Mouse (Mus musculus) stomach, postnatal 0 days (tissue): ENCODE results near the gene B4gat1. TPM values are rescaled to one million over a fixed set of nuclear protein-coding genes. Genes with fewer than 3 reads are reported as not detected.

Experiments
- ATAC-seq: fragments of 200-750 bp; cut with Nextera tagmentation; 2 replicates; pipeline ENCODE4 v1.8.0; 2017; ENCODE audit not compliant: low FRiP score, low TSS enrichment
- DNase-seq: peaks from one replicate; pipeline ENCODE4 v3.0.0-alpha.2; 2016; ENCODE audit warnings: low spot score
- H3K27ac ChIP-seq: fragments of 300-500 bp; sonication (generic); replicated peaks from 2 replicates; pipeline ENCODE4 v1.5.1; 2014; ENCODE audit warnings: mild to moderate bottlenecking, control low read depth
- H3K27me3 ChIP-seq: fragments of 300-500 bp; sonication (generic); 2 replicates; pipeline ENCODE4 v1.6.1; 2014; ENCODE audit warnings: low read length; ENCODE audit not compliant: control insufficient read depth, insufficient read depth
- H3K36me3 ChIP-seq: fragments of 300-500 bp; sonication (generic); 2 replicates; pipeline ENCODE4 v1.6.1; 2014; ENCODE audit warnings: low read length, mixed read lengths; ENCODE audit not compliant: control insufficient read depth, insufficient read depth
- H3K4me1 ChIP-seq: fragments of 300-500 bp; sonication (generic); replicated peaks from 2 replicates; pipeline ENCODE4 v1.6.1; 2014; ENCODE audit warnings: antibody characterized with exemption; ENCODE audit not compliant: control insufficient read depth, insufficient read depth
- H3K4me2 ChIP-seq: fragments of 300-500 bp; sonication (generic); replicated peaks from 2 replicates; pipeline ENCODE4 v1.6.1; 2014; ENCODE audit warnings: low read depth, mild to moderate bottlenecking, control low read depth, moderate library complexity
- H3K4me3 ChIP-seq: fragments of 300-500 bp; sonication (generic); 2 replicates; pipeline ENCODE4 v1.5.1; 2014; ENCODE audit warnings: low read depth, low read length, control low read depth
- H3K9ac ChIP-seq: fragments of 300-500 bp; sonication (generic); 2 replicates; pipeline ENCODE4 v1.6.1; 2014; ENCODE audit warnings: mild to moderate bottlenecking, low read length, control low read depth, mixed read lengths
- H3K9me3 ChIP-seq: fragments of 300-500 bp; sonication (generic); 2 replicates; pipeline ENCODE4 v1.6.1; 2016; ENCODE audit warnings: low read length; ENCODE audit not compliant: control insufficient read depth
- CTCF ChIP-seq: IDR thresholded peaks from 2 replicates; pipeline ENCODE4 v1.5.1; 2016; ENCODE audit warnings: antibody characterized with exemption, low read depth, mild to moderate bottlenecking, moderate library complexity
- EP300 ChIP-seq: optimal IDR thresholded peaks from 2 replicates; pipeline ENCODE3; 2016; ENCODE audit warnings: antibody characterized with exemption
- WGBS: fragments of 180-500 bp; shearing (Covaris S2); extraction: QIAGEN DNeasy Blood & Tissue Kit; methylation state at CpG from one replicate; pipeline ENCODE4 v1.1.7; 2014; 5-methylcytosine and 5-hydroxymethylcytosine counted together
- polyA plus RNA-seq: library from polyadenylated mRNA; unstranded; fragments of >200 nt; fragmentation: Nextera tagmentation; extraction: Ambion mirVana; gene quantifications from 2 replicates; pipeline ENCODE4 v1.2.1, GENCODE M21; 2015

Gene B4gat1
- polyA plus RNA-seq, 1 experiment from 2014 or later, result 22.3 TPM

GRCm38 (mm10) chr19:5048138-5049056 is 9.8 kb downstream of the B4gat1 start:
- H3K9ac ChIP-seq, result no peak overlapping the region
- peaks cover 6% of the 10 kb centered on the region for H3K36me3 ChIP-seq
- H3K9me3 ChIP-seq, result no peaks in the 10 kb centered on the region
- H3K4me3 ChIP-seq, result no peak overlapping the region
- WGBS, result 76% methylated on average over 14 of the region's 14 CpGs
- no peak for TF ChIP-seq EP300
- peak; percentile 23; the same call in 1 of the 2 replicates for TF ChIP-seq CTCF
- DNase-seq (no peak), ATAC-seq (no peak)
- no peak overlapping the region for H3K27ac ChIP-seq
- H3K27me3 ChIP-seq, result no peaks in the 10 kb centered on the region
- H3K4me2 ChIP-seq, result no peak overlapping the region
- no peaks in the 10 kb centered on the region; the same call in 1 of the 2 replicates for H3K4me1 ChIP-seq

- peaks cover 6% of the 10 kb centered on the region for H3K36me3 ChIP-seq
- no peaks in the 10 kb centered on the region for H3K27me3 ChIP-seq
- no peak for TF ChIP-seq CTCF
- no peak for TF ChIP-seq EP300
- H3K9me3 ChIP-seq, result no peaks in the 10 kb centered on the region
- WGBS, result 79% methylated on average over 6 of the region's 6 CpGs
- H3K4me2 ChIP-seq, result no peak overlapping the region
- ATAC-seq (no peak), DNase-seq (no peak)
- H3K4me3 ChIP-seq, result no peak overlapping the region
- H3K27ac ChIP-seq, result no peak overlapping the region; the same call in 1 of the 2 replicates
- H3K9ac ChIP-seq, result no peak overlapping the region
- H3K4me1 ChIP-seq, result no peaks in the 10 kb centered on the region; the same call in 1 of the 2 replicates
These were observed 10.7 kb downstream of the B4gat1 start for GRCm38 (mm10) chr19:5049325-5049724.

DNA sequence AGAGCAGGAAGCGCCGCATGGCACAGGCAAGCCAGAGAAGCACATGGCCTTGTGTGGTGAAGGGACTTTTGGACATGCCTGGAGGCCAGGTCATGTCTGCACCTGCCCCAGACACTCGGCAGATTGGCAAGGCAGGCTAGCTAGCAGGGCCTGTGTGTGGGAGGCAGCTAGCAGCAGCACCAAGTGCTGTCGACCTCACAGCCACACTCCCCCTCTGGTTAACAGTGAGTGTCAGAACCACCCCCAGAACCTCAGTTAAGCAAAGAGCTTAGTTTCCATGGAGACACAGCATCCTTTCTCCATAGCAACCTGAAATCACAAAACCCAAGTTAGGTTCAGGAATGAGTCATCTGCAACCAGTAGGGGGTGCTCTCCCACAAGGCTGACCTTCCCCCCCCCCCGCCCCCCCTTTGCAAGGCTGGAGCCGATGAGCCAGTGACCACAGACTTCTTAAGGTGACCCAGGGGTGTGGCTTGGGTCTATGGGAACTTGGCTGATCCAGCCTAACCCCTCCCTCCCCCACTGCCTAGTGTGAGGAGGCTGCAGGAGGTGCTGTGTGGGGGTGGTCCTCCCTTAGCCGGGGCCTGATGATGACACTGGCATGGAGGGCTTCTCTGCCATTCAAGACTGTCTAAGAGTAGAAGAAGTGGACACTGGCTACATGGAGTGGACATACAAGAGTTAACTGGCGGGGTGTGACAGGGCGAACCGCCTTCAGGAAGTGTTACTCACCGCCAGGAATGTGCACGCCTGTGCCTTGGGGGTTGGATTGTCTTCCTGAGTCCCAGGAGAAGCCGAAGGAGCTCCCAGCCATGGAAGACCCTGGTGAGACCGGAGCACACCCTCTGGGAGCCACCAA is 11.7 kb downstream of the B4gat1 start, which contains the start of gene Rin1:
TSS of gene Rin1 (plus strand) at position 435 of the 859 bp plus-strand sequence.
- Histone ChIP-seq H3K4me3 (peak within 1 kb of the TSS; percentile 35), H3K4me1 (no peaks in the 10 kb centered on the region; the same call in 1 of the 2 replicates), H3K27me3 (no peaks in the 10 kb centered on the region), H3K9ac (peak within 1 kb of the TSS; percentile 49), H3K36me3 (peaks cover 6% of the 10 kb centered on the region), H3K27ac (peak within 1 kb of the TSS; percentile 65), H3K4me2 (peak within 1 kb of the TSS; percentile 63), H3K9me3 (no peaks in the 10 kb centered on the region)
- ATAC-seq (peak; percentile 78), DNase-seq (peak; percentile 85)
- WGBS, result 18% methylated on average over 14 of the region's 14 CpGs
- TF ChIP-seq EP300, result no peak
- TF ChIP-seq CTCF, result peak; percentile 74

- ATAC-seq (peak; percentile 33), DNase-seq (peak; percentile 61)
- Histone ChIP-seq H3K36me3 (peaks cover 6% of the 10 kb centered on the region), H3K4me2 (peak overlapping the region; percentile 63), H3K27me3 (no peaks in the 10 kb centered on the region), H3K4me1 (no peaks in the 10 kb centered on the region; the same call in 1 of the 2 replicates), H3K4me3 (peak overlapping the region; percentile 35), H3K9ac (peak overlapping the region; percentile 49), H3K9me3 (no peaks in the 10 kb centered on the region), H3K27ac (peak overlapping the region; percentile 65)
- no peak for TF ChIP-seq CTCF
- no peak for TF ChIP-seq EP300
- WGBS, result 5% methylated on average over 17 of the region's 17 CpGs
These were observed 12.4 kb downstream of the B4gat1 start for GRCm38 (mm10) chr19:5051031-5051430.

DNA sequence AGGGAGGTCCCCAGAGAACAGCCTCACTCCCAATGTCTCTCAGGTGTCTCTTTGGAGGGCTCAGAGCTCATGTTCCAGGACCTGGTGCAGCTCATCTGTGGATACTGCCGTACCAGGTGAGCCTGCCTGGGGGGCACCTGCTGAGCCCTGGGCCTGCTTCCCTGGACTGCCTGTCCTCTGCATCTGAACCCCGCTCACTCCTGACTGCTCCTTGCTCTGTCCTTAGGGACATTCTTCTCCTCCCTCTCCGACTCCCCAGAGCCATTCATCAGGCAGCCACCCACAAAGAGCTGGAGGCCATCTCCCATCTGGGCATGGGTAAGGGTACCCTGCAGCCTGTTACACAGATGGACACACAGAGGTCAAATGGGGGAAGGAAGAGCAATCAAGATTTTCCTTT is 12.9 kb downstream of the B4gat1 start:
- Histone ChIP-seq H3K27ac (peak overlapping the region; percentile 65), H3K27me3 (no peaks in the 10 kb centered on the region), H3K4me1 (no peaks in the 10 kb centered on the region; the same call in 1 of the 2 replicates), H3K4me3 (peak overlapping the region; percentile 35), H3K36me3 (peaks cover 6% of the 10 kb centered on the region; the same call in 1 of the 2 replicates), H3K9me3 (no peaks in the 10 kb centered on the region), H3K9ac (peak overlapping the region; percentile 49; the same call in 1 of the 2 replicates), H3K4me2 (peak overlapping the region; percentile 63)
- WGBS, result 34% methylated on average over 3 of the region's 3 CpGs
- DNase-seq, result no peak
- ATAC-seq, result no peak
- no peak for TF ChIP-seq EP300
- TF ChIP-seq CTCF, result no peak
